Mouse (Mus musculus) limb, embryonic 14.5 days (tissue): ENCODE data around the gene Tas1r3. TPM values are rescaled to one million over a fixed set of nuclear protein-coding genes. Genes with fewer than 3 reads are reported as not detected.

Source experiments
- ATAC-seq: fragments of 200-750 bp; cut with Nextera tagmentation; 2 replicates; pipeline ENCODE4 v1.8.0; 2017; ENCODE audit warnings: low read depth, moderate number of reproducible peaks, moderate TSS enrichment; ENCODE audit not compliant: low FRiP score
- DNase-seq: peaks from one replicate; pipeline ENCODE4 v3.0.0-alpha.2; 2015; ENCODE audit warnings: low spot score
- H3K27ac ChIP-seq: fragments of 300-500 bp; sonication (generic); replicated peaks from 2 replicates; pipeline ENCODE4 v1.5.1; 2014; ENCODE audit warnings: low read depth, mild to moderate bottlenecking, low read length, moderate library complexity, mixed read lengths
- H3K27me3 ChIP-seq: fragments of 300-500 bp; sonication (generic); 2 replicates; pipeline ENCODE4 v1.6.1; 2014; ENCODE audit warnings: low read length, mixed read lengths; ENCODE audit not compliant: control insufficient read depth, insufficient read depth
- H3K36me3 ChIP-seq: fragments of 300-500 bp; sonication (generic); 2 replicates; pipeline ENCODE4 v1.6.1; 2014; ENCODE audit warnings: mild to moderate bottlenecking, low read length, moderate library complexity, mixed read lengths; ENCODE audit not compliant: control insufficient read depth, insufficient read depth
- H3K4me1 ChIP-seq: fragments of 300-500 bp; sonication (generic); 2 replicates; pipeline ENCODE4 v1.6.1; 2014; ENCODE audit warnings: antibody characterized with exemption, low read length, mixed read lengths; ENCODE audit not compliant: control insufficient read depth, insufficient read depth
- H3K4me2 ChIP-seq: fragments of 300-500 bp; sonication (generic); replicated peaks from 2 replicates; pipeline ENCODE4 v1.6.1; 2014; ENCODE audit warnings: low read depth, mild to moderate bottlenecking, low read length, moderate library complexity; ENCODE audit not compliant: severe bottlenecking
- H3K4me3 ChIP-seq: fragments of 300-500 bp; sonication (generic); replicated peaks from 2 replicates; pipeline ENCODE4 v1.5.1; 2014; ENCODE audit warnings: low read length
- H3K9ac ChIP-seq: fragments of 300-500 bp; sonication (generic); 2 replicates; pipeline ENCODE4 v1.6.1; 2014; ENCODE audit warnings: mild to moderate bottlenecking, low read depth, low read length, moderate library complexity; ENCODE audit not compliant: severe bottlenecking
- H3K9me3 ChIP-seq: fragments of 300-500 bp; sonication (generic); 2 replicates; pipeline ENCODE4 v1.6.1; 2016; ENCODE audit warnings: low read length; ENCODE audit not compliant: control insufficient read depth
- POLR2A ChIP-seq: fragments of 200-500 bp; IDR thresholded peaks from 2 replicates; pipeline ENCODE4 v1.8.0; 2012; ENCODE audit warnings: inconsistent platforms, mild to moderate bottlenecking, moderate library complexity, borderline replicate concordance; ENCODE audit not compliant: insufficient read depth, insufficient read length; ENCODE audit errors: extremely low read depth
- whole genome bisulfite sequencing: fragments of 180-500 bp; shearing (Covaris S2); extraction: QIAGEN DNeasy Blood & Tissue Kit; methylation state at CpG from one replicate; pipeline ENCODE4 v1.1.7; 2014; 5-methylcytosine and 5-hydroxymethylcytosine counted together
- polyA plus RNA-seq, 2 experiments: library from polyadenylated mRNA; depleted of rRNA in 1 of 2; stranded (reverse) in 1 of 2; unstranded in 1 of 2; fragments of >200 nt; fragmentation: Nextera tagmentation in 1 of 2; extraction: Ambion mirVana in 1 of 2; gene quantifications; 2 replicates each; pipeline versions ENCODE4 v1.2.1 to v1.2.3; 2012 to 2014

Gene Tas1r3
- polyA plus RNA-seq, 2 experiments: 0.31 to 0.32 TPM

DNA sequence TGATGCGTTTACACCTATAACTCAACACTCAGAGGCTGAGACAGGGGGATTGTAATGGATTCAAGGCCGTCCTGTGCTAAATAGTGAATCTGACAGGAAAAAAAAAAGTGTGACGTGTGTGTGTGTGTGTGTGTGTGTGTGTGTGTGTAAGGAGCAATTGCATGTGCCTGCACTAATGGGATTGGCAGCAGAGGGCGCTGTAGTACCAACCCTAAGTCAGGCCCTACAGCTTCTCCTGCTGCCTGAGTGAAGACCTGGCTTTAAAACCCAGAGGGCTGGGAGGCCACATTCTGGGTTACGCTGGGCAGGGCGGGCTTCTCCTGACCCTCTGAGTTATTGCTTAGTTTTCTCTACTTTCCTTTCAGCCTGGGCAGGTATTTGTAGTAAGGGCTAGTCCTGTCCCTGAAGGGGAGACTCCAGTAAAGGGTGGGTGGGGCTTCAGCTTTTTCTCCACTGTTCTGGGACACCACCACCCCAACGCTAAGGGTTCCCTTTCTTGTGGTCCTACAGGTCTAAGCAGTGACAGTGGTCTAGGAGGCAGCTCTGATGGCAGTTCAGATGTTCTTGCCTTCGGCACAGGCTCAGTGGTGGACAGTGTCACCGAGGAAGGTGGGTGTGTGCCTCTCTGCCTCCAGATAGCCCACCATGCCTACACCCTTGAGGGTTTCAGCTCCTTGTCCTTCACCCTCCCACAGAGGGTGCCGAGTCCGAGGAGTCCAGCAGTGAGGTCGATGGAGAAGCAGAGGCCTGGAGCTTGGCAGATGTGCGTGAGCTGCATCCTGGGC lies 41.3 kb upstream of the Tas1r3 start:
- DNase-seq: no peak
- WGBS: 89% methylated on average over 13 of the region's 13 CpGs

DNA sequence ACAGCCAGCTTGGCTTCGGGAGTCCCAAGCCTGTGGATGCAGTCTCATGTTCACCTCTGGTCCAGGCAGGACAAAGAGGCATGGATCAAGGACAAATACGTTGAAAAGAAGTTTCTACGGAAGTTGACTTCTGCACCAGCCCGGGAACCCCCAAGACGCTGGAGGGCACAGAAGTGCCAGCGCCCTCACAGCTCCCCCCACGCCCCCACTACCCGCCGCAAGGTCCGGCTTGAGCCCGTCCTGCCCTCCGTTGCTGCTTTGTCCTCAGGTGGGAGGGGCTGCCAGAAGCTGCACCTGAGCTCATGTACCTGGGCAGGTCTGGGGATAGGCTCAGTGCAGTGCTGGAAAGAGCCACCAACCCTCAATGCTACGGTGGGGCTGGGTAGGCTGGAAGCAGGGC lies 40.1 kb upstream of the Tas1r3 start:
- no peak for TF ChIP-seq POLR2A
- no peak overlapping the region for H3K4me3 ChIP-seq
- no peak overlapping the region for H3K9ac ChIP-seq
- no peak for ATAC-seq
- no peaks in the 10 kb centered on the region for H3K27me3 ChIP-seq
- no peak overlapping the region for H3K27ac ChIP-seq
- WGBS: 90% methylated on average over 8 of the region's 13 CpGs
- no peak overlapping the region for H3K4me2 ChIP-seq
- DNase-seq: no peak
- H3K36me3 ChIP-seq: peaks cover 60% of the 10 kb centered on the region
- H3K4me1 ChIP-seq: no peaks in the 10 kb centered on the region
- H3K9me3 ChIP-seq: no peaks in the 10 kb centered on the region

More for the DNA sequence above, 41.3 kb upstream of the Tas1r3 start:
- Histone ChIP-seq H3K27me3 (no peaks in the 10 kb centered on the region), H3K4me3 (no peak overlapping the region), H3K36me3 (peaks cover 47% of the 10 kb centered on the region), H3K9me3 (no peaks in the 10 kb centered on the region), H3K9ac (no peak overlapping the region), H3K27ac (no peak overlapping the region), H3K4me1 (no peaks in the 10 kb centered on the region), H3K4me2 (no peak overlapping the region)
- TF ChIP-seq POLR2A: no peak
- ATAC-seq: no peak

DNA sequence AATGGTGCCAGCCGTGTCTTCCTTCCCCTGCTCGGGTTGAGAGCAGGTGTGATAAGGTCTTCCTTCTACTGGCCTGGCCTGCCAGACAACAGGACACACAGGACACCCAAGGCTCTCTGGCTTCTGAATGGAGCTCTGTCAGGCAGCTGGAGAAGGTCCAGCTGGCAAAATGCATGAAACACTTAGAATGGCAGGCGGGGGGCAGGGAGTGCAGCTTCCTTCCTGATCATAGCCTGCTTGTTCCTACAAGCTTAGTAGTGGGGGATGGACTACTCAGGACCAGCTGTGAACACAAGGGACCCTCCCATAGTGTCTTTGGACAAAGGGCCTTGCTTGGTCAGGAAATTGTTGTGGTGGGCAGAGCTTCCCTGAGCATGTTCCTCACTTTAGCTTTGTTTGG lies 38.0 kb upstream of the Tas1r3 start:
- H3K36me3 ChIP-seq: peaks cover 69% of the 10 kb centered on the region
- H3K9me3 ChIP-seq: no peaks in the 10 kb centered on the region
- H3K27me3 ChIP-seq: no peaks in the 10 kb centered on the region
- no peak for ATAC-seq
- H3K4me3 ChIP-seq: no peak overlapping the region
- 80% methylated on average over 3 of the region's 3 CpGs for WGBS
- DNase-seq: no peak
- H3K27ac ChIP-seq: no peak overlapping the region
- no peak for TF ChIP-seq POLR2A
- H3K4me2 ChIP-seq: no peak overlapping the region
- no peaks in the 10 kb centered on the region for H3K4me1 ChIP-seq
- H3K9ac ChIP-seq: no peak overlapping the region

DNA sequence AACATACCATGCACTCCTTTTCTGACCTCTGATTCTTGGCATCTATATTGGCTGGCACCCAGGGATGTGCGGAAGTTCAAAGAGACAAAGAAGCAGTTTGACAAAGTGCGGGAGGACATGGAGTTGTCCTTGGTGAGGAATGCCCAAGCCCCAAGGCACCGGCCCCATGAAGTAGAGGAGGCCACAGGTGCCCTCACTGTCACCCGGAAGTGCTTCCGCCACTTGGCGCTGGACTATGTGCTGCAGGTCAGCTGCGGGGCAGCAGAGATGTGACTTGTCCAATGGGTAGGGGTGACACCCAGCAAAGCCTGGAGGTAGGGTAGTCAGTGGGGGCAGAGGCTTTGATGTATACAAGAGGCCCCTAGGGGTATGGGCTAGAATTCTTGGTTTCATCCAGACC lies 36.2 kb upstream of the Tas1r3 start:
- WGBS: 95% methylated on average over 7 of the region's 7 CpGs
- no peak overlapping the region for H3K27ac ChIP-seq
- H3K36me3 ChIP-seq: peaks cover 63% of the 10 kb centered on the region
- TF ChIP-seq POLR2A: no peak
- H3K9me3 ChIP-seq: no peaks in the 10 kb centered on the region
- ATAC-seq (no peak), DNase-seq (no peak)
- peaks cover 8% of the 10 kb centered on the region for H3K4me1 ChIP-seq
- H3K4me3 ChIP-seq: no peak overlapping the region
- no peaks in the 10 kb centered on the region for H3K27me3 ChIP-seq
- H3K4me2 ChIP-seq: no peak overlapping the region
- H3K9ac ChIP-seq: no peak overlapping the region

DNA sequence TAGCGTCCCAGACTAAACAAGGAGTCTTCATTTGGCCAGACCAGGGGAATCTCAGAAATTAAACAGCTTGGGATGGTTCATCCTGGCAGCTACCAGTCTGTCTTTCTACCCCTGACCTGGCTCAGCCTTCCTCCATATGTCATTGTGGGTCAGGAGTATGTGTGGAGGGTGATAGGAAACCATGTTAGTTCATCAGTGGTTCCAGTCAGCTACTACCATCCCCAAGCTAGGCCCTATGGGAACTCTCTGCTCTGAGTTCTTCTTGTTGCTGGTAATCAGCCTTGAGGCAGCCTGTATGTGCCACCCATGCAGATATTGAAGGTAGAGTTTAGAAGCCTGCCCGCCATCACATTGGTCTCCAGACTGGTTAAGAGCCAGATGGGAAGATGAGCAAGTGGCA lies 35.2 kb upstream of the Tas1r3 start:
- ATAC-seq (no peak), DNase-seq (no peak)
- 90% methylated on average over 2 of the region's 2 CpGs for WGBS
- peaks cover 59% of the 10 kb centered on the region for H3K36me3 ChIP-seq
- TF ChIP-seq POLR2A: no peak
- peaks cover 14% of the 10 kb centered on the region for H3K4me1 ChIP-seq
- no peaks in the 10 kb centered on the region for H3K9me3 ChIP-seq
- H3K27ac ChIP-seq: no peak overlapping the region
- H3K9ac ChIP-seq: no peak overlapping the region
- H3K4me2 ChIP-seq: no peak overlapping the region
- H3K4me3 ChIP-seq: no peak overlapping the region
- no peaks in the 10 kb centered on the region for H3K27me3 ChIP-seq
